Mouse (Mus musculus) embryonic facial prominence, embryonic 12.5 days (tissue): ENCODE data around the gene Gm6169. TPM values are rescaled to one million over a fixed set of nuclear protein-coding genes. Genes with fewer than 3 reads are reported as not detected.
"Not testable (repeated sequence)": the region's sequence is repeated elsewhere in the genome, so short reads cannot be mapped to it uniquely, and the experiment has no call there.

Experiments
- ATAC-seq: fragments of 200-750 bp; cut with Nextera tagmentation; 2 replicates; pipeline ENCODE4 v1.8.0; 2017; ENCODE audit not compliant: insufficient number of reproducible peaks, insufficient read depth, low FRiP score, low TSS enrichment
- H3K27ac ChIP-seq: fragments of 300-500 bp; sonication (generic); 2 replicates; pipeline ENCODE4 v1.5.1; 2016; ENCODE audit warnings: mild to moderate bottlenecking
- H3K27me3 ChIP-seq: fragments of 300-500 bp; sonication (generic); 2 replicates; pipeline ENCODE4 v1.6.1; 2016; ENCODE audit warnings: mild to moderate bottlenecking, moderate library complexity
- H3K36me3 ChIP-seq: fragments of 300-500 bp; sonication (generic); 2 replicates; pipeline ENCODE4 v1.6.1; 2016; ENCODE audit warnings: mild to moderate bottlenecking
- H3K4me1 ChIP-seq: fragments of 300-500 bp; sonication (generic); 2 replicates; pipeline ENCODE4 v1.6.1; 2016
- H3K4me2 ChIP-seq: fragments of 300-500 bp; sonication (generic); replicated peaks from 2 replicates; pipeline ENCODE4 v1.6.1; 2016; ENCODE audit warnings: mild to moderate bottlenecking, moderate library complexity
- H3K4me3 ChIP-seq: fragments of 300-500 bp; sonication (generic); 2 replicates; pipeline ENCODE4 v1.5.1; 2016; ENCODE audit warnings: mild to moderate bottlenecking
- H3K9ac ChIP-seq: fragments of 300-500 bp; sonication (generic); 2 replicates; pipeline ENCODE4 v1.6.1; 2016; ENCODE audit warnings: mild to moderate bottlenecking, moderate library complexity
- H3K9me3 ChIP-seq: fragments of 300-500 bp; sonication (generic); 2 replicates; pipeline ENCODE4 v1.6.1; 2016; ENCODE audit warnings: mild to moderate bottlenecking, moderate library complexity
- WGBS: fragments of 180-500 bp; shearing (Covaris S2); methylation state at CpG from one replicate; pipeline ENCODE4 v1.1.7; 2016; 5-methylcytosine and 5-hydroxymethylcytosine counted together
- polyA plus RNA-seq: library from polyadenylated mRNA; unstranded; fragments of >200 nt; fragmentation: Nextera tagmentation; extraction: Ambion mirVana; gene quantifications from 2 replicates; pipeline ENCODE4 v1.2.1, GENCODE M21; 2016

Gene Gm6169
- polyA plus RNA-seq, 1 experiment from 2014 or later: 1.9 TPM

DNA sequence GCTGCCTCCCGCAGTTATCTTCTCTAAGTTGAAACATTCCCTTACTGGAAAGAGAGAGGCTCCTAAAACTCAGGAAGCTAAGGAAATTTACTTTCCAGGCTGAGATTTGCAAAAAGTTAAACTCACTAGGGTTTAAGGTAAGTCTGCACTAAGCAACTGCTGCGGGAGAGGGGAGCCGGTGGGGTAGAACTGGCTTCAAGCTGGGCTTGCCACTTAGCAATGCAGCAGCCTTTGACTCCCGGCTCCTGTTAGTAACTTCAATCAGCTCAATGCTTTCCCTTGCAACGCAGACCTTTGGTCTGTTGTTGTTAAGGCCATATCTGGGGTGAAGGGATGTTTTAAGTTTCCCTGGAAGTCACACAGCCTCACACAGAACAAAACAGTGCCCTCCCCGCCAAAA lies 31.3 kb downstream of the Gm6169 start:
- H3K27ac ChIP-seq: no peak overlapping the region
- no peak for ATAC-seq
- H3K27me3 ChIP-seq: peaks cover 19% of the 10 kb centered on the region
- no peak overlapping the region for H3K9ac ChIP-seq
- H3K36me3 ChIP-seq: no peaks in the 10 kb centered on the region
- no peak overlapping the region for H3K4me3 ChIP-seq
- 10% methylated on average over 6 of the region's 6 CpGs for WGBS
- no peaks in the 10 kb centered on the region for H3K9me3 ChIP-seq
- 0 out of 2 replicates have a peak, but pooled peaks cover 5% of the 10 kb centered on the region for H3K4me1 ChIP-seq
- no peak overlapping the region for H3K4me2 ChIP-seq

DNA sequence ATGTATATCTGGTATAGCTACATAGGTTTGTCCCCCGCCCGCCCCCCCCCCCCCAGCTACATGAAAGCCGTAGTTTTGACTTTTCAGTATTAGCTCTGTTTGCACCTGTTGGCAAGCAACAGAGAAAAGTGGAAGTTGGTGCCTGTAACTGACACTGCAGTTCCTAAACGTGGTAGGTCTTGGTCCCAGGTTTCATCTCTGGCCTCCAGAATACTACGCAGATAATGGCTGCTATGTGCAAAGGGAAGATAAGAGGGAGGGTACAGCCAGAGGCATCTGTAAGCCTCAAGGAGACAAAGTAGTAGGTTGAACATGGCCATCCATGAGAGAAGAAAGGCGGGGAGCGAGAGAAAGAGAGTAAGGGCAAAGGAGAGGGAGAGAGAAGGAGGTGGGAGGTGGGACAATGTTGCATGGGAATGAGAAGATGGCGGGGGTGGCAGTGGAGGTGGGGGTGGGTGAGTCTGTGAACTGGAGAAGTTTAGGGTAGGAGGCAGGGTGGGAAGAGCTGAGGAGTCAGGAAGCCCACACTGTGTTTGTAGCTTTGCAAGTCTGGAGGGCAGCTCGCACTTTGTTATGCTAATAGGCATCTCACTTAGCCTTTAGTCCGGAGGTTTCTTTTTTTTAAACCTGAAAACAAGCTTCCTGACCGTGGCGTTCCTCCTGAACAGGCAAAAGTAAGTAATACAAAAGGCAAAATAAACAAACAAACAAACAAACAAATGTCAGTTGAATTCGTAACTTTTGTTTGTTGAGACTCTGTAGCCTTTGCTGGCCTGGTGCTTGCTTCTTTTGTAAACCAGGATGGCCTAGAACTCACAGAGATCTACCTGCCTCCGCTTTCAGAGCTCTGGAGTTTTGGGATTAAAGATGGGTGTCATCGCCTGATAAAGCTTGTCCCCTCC lies 32.1 kb downstream of the Gm6169 start, which contains the start of gene Fam169a:
Gene Fam169a, plus strand, starts transcription at position 638 of the 902 bp plus-strand sequence.
- Histone ChIP-seq H3K4me1 (0 out of 2 replicates have a peak, but pooled peaks cover 5% of the 10 kb centered on the region), H3K4me3 (no peak within 1 kb of the TSS), H3K4me2 (no peak within 1 kb of the TSS), H3K36me3 (no peaks in the 10 kb centered on the region), H3K9ac (no peak within 1 kb of the TSS), H3K27me3 (peaks cover 19% of the 10 kb centered on the region), H3K9me3 (no peaks in the 10 kb centered on the region), H3K27ac (no peak within 1 kb of the TSS)
- ATAC-seq: no peak
- WGBS: 45% methylated on average over 15 of the region's 15 CpGs

DNA sequence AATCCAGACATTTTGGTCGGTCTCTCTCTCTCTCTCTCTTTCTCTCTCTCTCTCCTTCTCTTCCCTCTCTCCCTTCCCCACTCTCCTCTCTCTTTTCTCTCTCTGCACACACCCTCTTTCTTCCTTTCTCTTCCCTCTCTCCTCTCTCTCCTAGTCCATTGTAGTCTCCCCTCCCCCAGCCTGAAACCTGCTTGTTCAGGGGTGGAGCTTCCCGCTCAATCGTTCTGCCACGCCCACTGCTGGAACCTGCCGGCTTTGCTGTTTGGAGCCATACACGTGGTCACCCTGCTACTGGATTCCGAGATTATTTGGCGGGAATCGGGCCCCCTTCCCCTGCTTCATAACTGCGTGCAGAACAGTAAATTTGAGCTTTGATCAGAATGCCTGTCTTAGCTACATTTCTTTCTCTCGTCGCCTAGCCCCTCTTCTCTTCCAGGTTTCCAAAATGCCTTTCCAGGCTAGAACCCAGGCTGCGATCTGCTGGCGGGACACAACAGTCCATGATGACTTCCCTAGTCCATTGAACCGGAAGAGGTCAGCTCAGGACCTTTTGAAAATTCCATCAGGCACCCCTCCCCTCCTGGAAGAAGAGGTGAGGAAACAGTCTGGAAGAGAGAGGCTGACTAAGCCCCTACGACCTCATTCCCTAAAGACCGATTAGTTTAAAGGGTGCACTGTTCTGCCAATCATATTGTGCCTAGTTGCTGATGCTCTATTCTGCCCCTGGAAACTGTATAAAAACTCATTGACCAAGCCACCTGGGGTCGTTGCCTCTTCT lies 34.0 kb downstream of the Gm6169 start:
- 43% methylated on average over 18 of the region's 18 CpGs for WGBS
- ATAC-seq, H3K4me3 ChIP-seq, H3K36me3 ChIP-seq, H3K9me3 ChIP-seq, H3K4me1 ChIP-seq, H3K9ac ChIP-seq, H3K27ac ChIP-seq: not testable (repeated sequence)
- Histone ChIP-seq H3K4me2 (peak overlapping the region; percentile 13; the same call in 1 of the 2 replicates), H3K27me3 (peaks cover 14% of the 10 kb centered on the region)

DNA sequence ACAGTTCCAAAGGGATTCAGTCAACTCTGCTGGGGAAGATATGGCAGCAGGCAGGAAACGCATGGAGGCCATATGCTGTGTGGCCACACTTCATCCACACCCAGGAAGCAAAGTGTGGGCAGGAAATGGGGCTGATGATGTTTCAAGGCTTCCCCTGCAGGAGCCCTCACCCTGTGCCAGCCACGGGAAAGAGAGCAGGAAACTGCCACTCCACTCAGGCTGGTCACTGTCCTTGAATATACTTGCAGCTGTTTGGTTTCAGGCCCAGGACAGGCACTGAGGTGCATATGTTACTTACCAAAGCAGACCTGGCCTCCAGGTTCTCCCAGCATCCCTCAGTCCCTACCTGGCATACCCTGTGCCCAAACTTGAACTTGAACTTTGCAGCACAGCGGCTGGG lies 34.6 kb downstream of the Gm6169 start:
- Histone ChIP-seq H3K4me2 (peak overlapping the region; percentile 13; the same call in 1 of the 2 replicates), H3K27ac (no peak overlapping the region), H3K9ac (0 out of 2 replicates have a peak overlapping the region, but pooled peaks have one; percentile 11), H3K4me3 (no peak overlapping the region), H3K9me3 (no peaks in the 10 kb centered on the region), H3K4me1 (0 out of 2 replicates have a peak, but pooled peaks cover 5% of the 10 kb centered on the region), H3K27me3 (peaks cover 14% of the 10 kb centered on the region), H3K36me3 (no peaks in the 10 kb centered on the region)
- no peak for ATAC-seq
- WGBS: 44% methylated on average over 3 of the region's 3 CpGs

DNA sequence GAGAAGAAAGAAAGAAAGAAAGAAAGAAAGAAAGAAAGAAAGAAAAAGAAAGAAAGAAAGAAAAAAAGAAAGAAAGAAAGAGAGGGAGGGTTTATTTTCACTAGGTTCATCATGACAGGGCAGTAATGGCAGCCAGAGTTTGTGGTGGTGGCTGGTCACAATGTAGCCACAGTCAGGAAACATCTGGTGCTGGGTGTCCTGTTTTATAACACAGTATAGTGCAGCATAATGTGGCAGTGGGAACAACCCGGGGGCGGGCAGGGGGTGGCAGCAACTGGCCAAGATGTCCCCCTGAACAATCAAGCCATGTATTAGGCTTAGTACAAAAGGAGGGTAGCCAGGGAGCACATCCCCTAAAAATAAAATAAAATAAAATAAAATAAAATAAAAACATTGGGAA lies 35.6 kb downstream of the Gm6169 start:
- H3K4me2 ChIP-seq: no peak overlapping the region
- no peaks in the 10 kb centered on the region for H3K9me3 ChIP-seq
- peaks cover 14% of the 10 kb centered on the region for H3K27me3 ChIP-seq
- H3K4me1 ChIP-seq: 0 out of 2 replicates have a peak, but pooled peaks cover 5% of the 10 kb centered on the region
- ATAC-seq: no peak
- WGBS: 74% methylated on average over 2 of the region's 2 CpGs
- no peak overlapping the region for H3K4me3 ChIP-seq
- no peak overlapping the region for H3K27ac ChIP-seq
- no peaks in the 10 kb centered on the region for H3K36me3 ChIP-seq
- H3K9ac ChIP-seq: no peak overlapping the region

DNA sequence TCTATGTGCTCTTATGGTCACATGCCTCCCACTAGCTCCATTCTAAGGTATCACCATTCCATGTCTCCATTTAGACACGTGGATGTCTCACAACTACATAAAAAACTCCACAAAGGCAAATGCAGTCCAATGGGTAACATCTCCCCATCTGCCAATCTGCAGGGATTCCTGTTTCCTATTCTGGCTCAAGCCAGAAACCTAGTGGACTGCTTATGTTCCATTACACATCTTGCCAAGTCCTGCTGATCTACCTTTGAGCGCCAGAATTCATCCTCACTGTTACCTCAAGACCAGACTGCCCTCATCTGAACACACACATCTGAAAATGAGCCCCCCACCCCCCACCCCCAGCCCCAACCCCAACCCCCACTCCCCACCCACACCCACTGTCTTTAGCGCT lies 36.9 kb downstream of the Gm6169 start:
- Histone ChIP-seq H3K27me3 (peaks cover 10% of the 10 kb centered on the region), H3K4me3 (no peak overlapping the region), H3K9me3 (no peaks in the 10 kb centered on the region), H3K9ac (no peak overlapping the region), H3K27ac (no peak overlapping the region), H3K36me3 (no peaks in the 10 kb centered on the region), H3K4me2 (no peak overlapping the region), H3K4me1 (peaks cover 8% of the 10 kb centered on the region; the same call in 1 of the 2 replicates)
- 93% methylated on average over 3 of the region's 3 CpGs for WGBS
- no peak for ATAC-seq

DNA sequence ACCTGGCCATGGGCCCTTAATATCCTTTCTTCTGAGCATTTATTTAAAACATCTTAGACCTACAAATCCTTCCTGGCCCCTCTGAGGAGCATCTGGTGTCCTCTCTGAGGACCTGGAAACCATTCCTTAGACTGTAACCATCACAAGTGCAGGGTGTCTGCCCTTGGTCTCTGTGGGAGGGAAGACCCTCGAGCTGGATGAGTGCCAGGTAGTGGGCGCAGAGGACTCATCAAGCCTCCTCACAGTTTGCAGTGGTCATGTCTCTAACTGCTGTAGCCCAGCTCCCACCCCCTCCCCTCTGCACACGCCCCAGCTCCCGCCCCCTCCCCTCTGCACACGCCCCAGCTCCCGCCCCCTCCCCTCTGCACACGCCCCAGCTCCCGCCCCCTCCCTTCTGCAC lies 38.7 kb downstream of the Gm6169 start:
- WGBS: 72% methylated on average over 2 of the region's 8 CpGs
- H3K9ac ChIP-seq: no peak overlapping the region

DNA sequence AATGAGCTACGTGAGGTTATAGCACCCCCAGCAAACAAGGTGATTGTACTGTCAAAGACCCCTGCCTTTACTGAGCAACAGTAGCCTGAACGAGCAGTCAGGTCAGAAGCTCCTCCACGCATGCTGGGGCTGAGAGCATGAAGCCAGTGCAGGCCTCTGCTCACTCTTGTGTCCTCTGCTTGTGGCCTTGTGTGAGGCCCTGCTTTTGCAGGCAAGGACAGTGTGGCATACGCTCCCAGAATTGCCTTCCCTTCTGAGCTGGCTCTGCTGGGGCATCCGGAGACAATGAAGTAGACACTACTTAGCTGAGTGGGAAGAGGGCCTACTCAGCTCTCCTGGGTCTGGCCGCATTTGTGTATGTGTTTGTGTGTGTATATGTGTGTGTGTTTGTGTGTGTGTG lies 39.3 kb downstream of the Gm6169 start:
- 91% methylated on average over 6 of the region's 6 CpGs for WGBS
- no peak for ATAC-seq

More for the DNA sequence above, 38.7 kb downstream of the Gm6169 start:
- peaks cover 8% of the 10 kb centered on the region; the same call in 1 of the 2 replicates for H3K4me1 ChIP-seq
- H3K9me3 ChIP-seq: no peaks in the 10 kb centered on the region
- no peak overlapping the region for H3K4me3 ChIP-seq
- H3K27me3 ChIP-seq: 0 out of 2 replicates have a peak, but pooled peaks cover 4% of the 10 kb centered on the region
- no peak overlapping the region for H3K4me2 ChIP-seq
- no peak overlapping the region for H3K27ac ChIP-seq
- H3K36me3 ChIP-seq: no peaks in the 10 kb centered on the region
- ATAC-seq: no peak

DNA sequence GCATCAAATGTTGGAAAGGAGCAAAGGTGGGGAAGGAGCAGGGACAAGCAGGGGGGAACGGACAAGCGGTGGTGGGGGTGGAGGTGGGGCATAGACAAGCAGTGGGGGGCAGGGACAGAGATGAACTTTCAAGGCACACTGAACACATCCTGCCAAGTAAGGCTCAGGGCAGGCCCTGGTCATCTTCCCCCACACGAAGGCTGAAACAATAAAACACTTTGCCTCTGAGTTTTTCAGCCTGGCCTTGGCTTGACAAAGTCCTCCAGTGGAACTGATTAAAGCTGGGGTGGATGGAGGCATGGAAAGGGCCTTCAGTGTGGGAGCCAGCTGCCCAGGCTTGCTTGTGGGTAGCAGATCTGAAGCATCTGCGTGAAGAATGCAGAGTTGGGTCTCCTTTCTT lies 41.2 kb downstream of the Gm6169 start:
- H3K9ac ChIP-seq: no peak overlapping the region
- 40% methylated on average over 4 of the region's 4 CpGs for WGBS

More for the DNA sequence above, 39.3 kb downstream of the Gm6169 start:
- H3K4me3 ChIP-seq: no peak overlapping the region
- no peak overlapping the region for H3K27ac ChIP-seq
- H3K4me2 ChIP-seq: no peak overlapping the region
- H3K4me1 ChIP-seq: peaks cover 8% of the 10 kb centered on the region; the same call in 1 of the 2 replicates
- H3K36me3 ChIP-seq: no peaks in the 10 kb centered on the region
- no peak overlapping the region for H3K9ac ChIP-seq
- H3K9me3 ChIP-seq: no peaks in the 10 kb centered on the region
- 0 out of 2 replicates have a peak, but pooled peaks cover 4% of the 10 kb centered on the region for H3K27me3 ChIP-seq

DNA sequence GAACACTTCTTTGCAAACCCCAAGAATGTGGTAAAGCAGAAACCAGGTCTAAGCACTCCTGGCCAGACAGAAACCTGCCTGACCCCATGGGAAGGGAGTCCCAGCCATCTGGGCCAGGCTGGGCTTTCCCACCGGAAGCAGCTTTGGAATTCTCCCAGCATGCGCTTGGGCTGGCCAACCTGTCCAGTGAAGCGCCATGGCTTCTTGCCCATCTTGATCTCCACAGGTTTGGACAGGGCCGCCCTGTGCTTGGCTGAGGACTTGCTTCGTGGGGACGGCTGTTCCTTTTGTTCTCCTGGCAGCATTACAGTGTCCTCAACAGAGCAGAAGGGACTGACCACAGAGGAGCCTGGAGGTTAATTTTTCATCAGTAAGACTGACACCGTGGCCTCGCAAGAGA lies 45.2 kb downstream of the Gm6169 start:
- no peaks in the 10 kb centered on the region for H3K9me3 ChIP-seq
- no peak overlapping the region for H3K4me3 ChIP-seq
- ATAC-seq: no peak
- no peak overlapping the region for H3K4me2 ChIP-seq
- H3K36me3 ChIP-seq: no peaks in the 10 kb centered on the region
- H3K27me3 ChIP-seq: no peaks in the 10 kb centered on the region
- WGBS: 85% methylated on average over 8 of the region's 8 CpGs
- H3K27ac ChIP-seq: no peak overlapping the region
- peaks cover 4% of the 10 kb centered on the region; the same call in 1 of the 2 replicates for H3K4me1 ChIP-seq
- H3K9ac ChIP-seq: no peak overlapping the region

More for the DNA sequence above, 41.2 kb downstream of the Gm6169 start:
- Histone ChIP-seq H3K27me3 (0 out of 2 replicates have a peak, but pooled peaks cover 4% of the 10 kb centered on the region), H3K4me3 (no peak overlapping the region), H3K36me3 (no peaks in the 10 kb centered on the region), H3K4me1 (peaks cover 4% of the 10 kb centered on the region; the same call in 1 of the 2 replicates), H3K9me3 (no peaks in the 10 kb centered on the region), H3K4me2 (no peak overlapping the region), H3K27ac (no peak overlapping the region)
- ATAC-seq: no peak

DNA sequence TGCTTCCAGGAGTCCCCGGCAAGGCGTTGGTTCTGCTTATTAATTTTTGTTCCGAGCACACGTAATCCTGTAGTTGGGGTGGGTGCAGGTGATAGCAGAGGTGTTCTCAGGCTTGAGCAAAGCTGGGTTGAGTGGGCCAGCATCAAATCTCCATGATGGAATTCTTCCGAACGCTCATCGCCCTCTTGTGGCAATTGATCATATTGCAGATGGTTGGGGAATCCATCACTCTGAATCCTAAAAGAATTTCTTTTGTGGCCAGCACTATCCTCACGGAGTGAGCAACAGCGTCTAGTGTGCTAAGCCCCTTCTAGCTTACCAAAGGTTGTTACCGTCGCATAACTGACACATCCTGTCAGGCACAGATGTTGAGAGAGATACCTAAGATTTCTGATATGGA lies 46.4 kb downstream of the Gm6169 start:
- Histone ChIP-seq H3K4me1 (peaks cover 4% of the 10 kb centered on the region; the same call in 1 of the 2 replicates), H3K9ac (no peak overlapping the region), H3K9me3 (no peaks in the 10 kb centered on the region), H3K27ac (no peak overlapping the region), H3K4me3 (no peak overlapping the region), H3K27me3 (no peaks in the 10 kb centered on the region), H3K4me2 (no peak overlapping the region), H3K36me3 (no peaks in the 10 kb centered on the region)
- ATAC-seq: no peak
- 15% methylated on average over 11 of the region's 11 CpGs for WGBS
